Mouse (Mus musculus) lung, postnatal 25 days (tissue): Measurements from ENCODE around the gene Gm10073.
A peak's percentile ranks its signal among the peaks of the same experiment; 100 is the strongest.

Experiments used
- DNase-seq: peaks from one replicate; pipeline ENCODE4 v3.0.0; 2022; ENCODE audit warnings: low spot score

The Gm10073 gene

DNA sequence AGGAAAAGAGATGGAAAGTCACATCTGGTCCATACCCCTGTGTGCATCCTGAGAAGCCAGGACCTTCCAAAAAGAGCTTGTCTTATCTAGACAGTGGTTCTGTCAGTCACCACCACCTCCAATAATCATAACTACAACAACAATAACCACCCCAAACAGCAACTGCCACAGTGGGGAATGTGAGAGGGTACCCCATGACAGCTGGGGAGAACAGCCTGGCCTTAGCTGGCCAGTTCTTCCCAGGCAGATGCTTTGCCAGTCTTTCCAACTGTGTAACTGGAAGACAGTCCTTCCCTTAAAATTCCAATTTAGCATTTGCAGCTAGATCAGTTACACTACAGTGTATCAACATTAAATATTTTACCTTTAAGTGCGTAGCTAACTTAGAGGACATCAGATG is 22.4 kb downstream of the Gm10073 start:
- DNase-seq: no peak

DNA sequence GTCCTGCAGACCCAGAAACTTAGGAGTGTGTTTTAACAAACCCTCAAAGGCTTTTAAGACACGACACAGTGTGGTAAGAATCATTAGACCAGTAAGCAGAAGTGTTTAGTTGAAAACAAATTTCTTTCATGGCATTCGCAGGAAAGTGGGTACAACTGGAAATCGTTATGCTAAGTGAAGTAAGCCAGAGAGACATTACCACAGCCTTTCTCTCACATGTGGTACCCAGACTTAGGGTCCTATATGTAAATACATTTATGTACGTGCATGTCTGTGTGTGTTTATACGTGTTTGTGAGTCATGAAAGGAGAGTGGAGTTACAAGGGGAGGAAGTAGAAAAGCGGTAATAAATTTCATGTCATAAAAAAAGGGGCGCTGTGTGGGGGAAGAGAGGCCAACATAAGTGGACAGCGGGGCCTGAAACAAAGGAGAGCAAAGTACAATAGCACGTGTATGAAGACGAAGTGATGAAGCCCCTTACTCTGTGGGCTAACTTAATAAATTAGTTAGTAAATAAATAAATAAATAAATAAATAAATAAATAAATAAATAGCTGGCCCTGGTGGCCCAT is 24.8 kb downstream of the Gm10073 start:
- no peak for DNase-seq

DNA sequence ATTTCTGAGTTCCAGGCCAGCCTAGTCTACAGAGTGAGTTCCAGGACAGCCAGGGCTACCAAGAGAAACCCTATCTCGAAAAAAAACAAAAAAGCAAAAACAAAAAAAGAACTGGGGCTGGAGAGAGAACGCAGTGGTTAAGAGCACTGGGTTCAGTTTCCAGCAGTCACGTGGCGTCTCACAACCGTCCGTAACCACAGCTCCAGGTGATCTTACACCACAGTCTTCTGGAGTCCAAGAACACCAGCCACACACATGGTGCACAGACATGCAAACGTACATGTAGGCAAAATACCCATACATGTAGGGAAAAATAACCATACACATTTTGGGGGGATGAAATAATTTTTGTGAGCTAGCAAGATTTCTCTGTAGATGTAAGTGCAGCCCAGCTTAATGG is 26.5 kb downstream of the Gm10073 start:
- DNase-seq: no peak

DNA sequence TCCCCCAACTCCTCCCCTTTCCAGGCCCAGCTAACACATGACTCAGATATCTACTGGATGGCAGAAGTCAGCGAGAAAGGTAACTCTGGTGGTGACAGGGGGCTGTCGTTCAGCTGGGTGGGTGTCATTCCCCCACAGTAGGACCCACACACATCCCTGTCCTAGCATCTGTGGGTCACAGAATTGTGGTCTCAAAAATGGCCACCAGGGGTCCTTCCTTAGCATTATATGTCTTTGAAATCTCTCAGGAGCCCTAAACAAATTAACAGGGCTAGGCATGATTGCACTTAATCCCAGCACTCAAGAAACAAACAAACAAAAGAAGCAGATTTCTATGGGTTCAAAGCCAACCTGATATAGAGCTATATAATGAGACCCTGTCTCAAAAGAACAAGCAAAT is 28.1 kb downstream of the Gm10073 start:
- no peak for DNase-seq

DNA sequence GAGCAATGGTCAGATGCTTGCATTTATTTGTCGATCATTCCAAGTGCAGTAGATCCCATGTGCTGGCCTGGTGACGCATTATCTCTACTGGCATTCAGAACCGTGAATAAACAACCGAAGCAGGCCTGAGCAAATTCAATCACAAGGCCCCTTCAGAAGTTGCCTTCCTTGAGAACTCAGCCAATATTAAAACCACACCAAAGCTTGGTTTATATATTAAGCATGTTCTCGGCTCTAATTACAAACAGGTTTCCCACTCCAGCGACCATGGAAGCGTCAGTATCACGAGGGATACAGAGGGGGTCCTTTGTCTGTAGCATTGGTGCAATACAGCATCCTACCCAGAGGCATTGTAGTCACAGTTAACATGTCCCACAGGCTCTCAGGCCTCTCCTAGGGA is 30.2 kb downstream of the Gm10073 start:
- no peak for DNase-seq

DNA sequence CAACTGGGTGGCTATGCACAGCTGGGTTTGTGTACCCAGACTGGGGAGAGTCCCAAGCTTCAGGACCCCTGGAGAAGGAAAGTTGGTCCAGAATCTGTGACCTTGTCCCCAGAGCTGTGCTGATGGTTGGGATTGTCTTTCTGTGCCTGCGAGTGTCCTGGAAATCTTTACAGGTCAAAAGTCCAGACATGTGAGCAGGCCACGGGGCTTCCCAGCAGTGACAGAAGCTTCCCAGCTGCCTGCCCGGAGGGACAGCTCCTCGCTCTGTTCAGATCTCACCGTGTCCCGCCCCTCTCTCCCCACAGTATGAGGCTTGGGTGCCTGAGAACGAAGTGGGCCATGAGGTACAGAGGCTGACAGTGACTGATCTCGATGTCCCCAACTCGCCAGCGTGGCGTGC is 32.3 kb downstream of the Gm10073 start:
- no peak for DNase-seq

DNA sequence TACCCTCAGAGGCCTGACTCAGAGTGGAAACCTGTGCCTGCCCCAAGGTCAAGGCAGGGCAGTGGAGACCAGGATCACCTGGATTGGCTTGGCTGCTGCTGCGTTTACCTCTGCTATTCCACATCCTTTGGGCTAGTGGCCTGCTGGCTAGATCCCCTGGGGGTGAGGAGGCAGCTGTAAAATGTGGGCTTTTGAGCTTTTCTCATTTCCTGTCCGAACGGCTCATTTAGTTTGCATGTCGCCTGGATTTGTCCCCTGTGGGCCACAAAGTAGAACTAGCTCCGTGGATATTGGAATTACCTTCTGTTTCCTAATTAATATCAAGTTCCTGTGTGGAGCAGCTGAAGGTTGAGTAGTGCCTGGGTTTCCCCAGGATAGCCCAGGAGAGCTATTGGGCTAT is 34.1 kb downstream of the Gm10073 start:
- no peak for DNase-seq

DNA sequence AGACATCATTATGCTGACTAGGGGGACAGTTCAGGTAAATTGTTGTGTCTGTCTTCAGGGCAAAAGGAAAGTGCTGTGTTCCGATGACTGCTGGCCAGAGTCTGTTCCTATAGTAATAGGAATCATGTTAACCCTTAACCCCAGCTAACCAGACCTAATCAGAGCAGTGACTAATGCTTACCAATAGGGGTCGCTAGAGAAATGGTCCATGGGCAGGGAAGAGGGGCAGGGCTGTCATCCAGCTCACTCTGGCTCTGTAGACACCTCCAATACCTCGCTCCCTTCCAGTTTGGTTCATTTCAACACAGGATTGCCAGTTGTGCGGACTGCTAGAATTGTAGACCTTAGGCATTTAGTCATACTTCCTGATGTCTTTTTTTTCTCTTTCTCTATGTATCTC is 37.8 kb downstream of the Gm10073 start:
- DNase-seq: peak; percentile 6

DNA sequence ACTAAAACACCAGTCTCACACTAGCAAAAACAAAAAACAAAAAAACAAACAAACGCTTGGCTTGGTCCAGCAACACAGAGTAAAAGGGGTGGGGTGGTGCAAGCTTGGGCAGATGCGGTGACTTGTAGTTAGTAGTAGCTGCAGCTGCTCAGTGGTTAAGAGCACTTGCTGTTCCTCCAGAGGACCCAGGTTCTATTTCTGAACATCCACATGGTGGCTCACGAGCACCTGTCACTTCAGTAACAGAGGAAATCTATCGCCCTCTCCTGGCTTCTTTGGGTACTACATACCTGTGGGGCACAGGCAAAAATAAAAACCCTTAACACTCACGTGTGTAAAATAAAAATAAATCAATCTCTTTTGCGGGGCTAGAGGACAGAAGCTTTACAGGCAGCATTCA is 38.8 kb downstream of the Gm10073 start:
- DNase-seq: peak; percentile 72

DNA sequence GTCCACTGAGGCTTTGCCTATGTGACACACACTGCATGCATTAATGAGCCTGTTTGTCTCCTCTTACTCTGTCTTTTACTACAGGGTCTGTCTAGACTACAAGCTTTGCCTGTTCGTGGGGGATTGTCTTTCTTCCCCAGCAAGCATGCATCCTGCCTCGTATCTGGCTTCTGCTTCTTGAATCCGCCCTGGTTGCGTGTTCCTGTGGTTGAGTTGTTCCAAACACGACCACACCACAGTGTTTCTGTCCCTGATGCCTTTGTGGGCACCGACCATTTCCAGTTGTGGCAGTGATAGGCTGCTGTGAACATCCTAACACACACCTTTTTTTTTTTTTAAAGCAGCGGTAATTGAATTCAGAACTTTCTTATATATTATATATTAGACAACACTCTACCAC is 39.6 kb downstream of the Gm10073 start:
- no peak for DNase-seq

DNA sequence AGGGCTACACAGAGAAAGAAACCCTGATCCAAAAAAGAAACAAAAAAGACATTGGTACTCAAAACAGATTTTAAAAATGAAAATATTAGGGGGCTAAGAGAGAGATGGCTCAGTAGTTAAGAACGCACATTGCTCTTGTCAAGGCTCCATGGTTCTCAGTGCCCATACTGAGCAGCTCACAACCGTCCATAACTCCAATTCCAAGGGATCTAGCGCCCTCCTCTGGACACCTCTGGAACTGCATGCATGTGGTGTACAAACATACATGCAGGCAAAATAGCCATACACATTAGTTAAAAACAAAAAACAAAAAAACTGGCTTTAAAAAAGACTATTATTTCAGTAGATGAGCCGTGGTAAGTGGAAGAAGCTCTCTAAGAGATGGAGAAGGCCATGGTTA is 42.7 kb downstream of the Gm10073 start:
- peak; percentile 4 for DNase-seq

DNA sequence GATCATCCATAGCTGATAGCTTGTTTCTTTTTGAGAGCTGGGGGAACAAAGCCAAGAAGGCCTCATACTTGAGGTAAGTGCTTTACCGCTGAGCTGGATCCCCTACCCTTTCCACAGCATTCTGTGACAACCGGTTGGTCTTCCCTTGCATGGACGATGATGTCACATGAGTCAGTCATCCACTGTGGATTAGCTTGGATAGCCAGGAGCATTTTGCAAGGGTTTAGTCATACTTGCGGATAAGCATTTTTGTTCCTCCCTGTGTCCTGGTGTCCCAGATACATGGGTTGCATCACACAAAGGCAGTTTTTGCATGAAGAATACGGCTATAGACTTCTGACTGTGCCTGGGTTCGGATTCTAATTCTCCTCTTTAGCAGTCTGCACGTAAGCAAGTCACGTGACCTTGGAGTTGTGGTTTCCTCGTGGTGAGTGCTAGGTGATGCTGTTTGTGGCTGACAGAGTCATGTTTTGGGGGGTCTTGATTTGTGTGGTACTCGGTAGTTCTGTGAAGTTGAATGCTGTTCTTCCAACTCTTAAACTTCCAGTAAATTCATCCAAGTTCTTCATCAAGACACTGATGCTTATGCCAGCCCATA is 43.3 kb downstream of the Gm10073 start:
- DNase-seq: no peak

DNA sequence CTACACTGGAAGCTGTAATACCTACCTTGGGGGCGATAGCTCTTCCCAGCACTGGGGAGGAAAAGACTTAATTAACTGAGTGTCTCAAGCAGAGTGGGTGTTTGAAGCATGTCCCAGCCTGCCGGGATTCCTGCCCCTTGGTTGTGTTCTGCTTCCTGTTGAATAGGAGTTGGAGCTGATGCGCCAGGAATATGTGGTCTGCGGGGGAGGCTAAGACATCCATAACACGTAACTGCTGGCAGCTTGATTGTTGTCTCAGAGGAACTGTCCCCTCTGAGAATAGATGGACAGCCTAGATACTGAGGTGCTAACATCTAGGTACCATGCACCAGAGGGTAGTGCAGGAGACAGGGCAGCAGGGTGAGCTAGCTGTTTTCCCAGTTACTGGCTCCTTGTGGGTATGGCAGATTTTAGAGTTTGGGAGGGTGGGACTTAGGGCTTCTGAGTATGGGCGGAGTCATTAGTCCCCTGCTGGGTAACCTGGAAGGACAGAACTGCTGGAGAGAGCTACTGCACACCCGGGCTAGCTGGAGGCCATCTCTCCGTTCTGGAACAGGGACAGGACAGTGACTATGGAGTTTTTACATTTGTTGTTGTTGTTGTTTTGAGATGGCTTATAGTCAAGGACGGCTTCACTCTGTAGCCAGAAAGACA is 44.5 kb downstream of the Gm10073 start:
- DNase-seq: no peak

DNA sequence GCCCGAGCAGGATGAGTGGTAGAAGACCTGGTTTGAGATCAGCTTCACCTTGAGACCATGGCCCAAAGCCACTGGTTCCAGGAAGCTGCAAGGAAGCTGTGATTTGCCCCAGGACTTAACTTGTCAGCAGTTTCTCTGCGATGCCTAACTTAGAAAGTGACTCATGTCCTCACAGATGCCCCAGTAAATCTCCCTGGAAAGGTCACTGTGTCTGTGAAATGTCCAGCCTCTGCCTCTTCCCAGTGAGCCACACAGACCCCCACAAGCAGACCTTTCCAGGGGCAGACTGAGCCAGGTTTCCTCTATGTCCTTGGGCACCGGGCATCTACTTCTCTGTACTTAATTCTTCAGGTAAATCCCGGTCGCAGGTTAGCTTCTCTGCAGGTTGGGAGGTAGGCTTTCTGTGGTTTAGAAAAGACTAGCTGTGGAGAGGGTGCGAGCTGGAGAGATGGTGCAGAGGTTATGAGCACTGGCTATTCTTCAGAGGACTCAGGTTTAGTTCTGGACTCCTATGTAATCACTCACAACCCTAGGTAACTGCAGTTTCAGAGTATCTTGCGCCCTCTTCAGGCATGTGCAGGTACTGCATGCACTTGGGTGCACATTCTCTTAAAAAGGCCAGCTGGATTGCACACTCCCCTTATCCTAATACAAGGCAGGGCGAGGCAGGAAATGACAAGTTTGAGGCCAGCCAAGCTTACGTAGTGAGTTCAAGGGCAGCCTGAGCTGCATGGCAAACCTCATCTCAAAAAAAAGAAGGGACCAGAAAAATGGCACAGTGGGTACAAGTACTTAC is 45.8 kb downstream of the Gm10073 start:
- no peak for DNase-seq

DNA sequence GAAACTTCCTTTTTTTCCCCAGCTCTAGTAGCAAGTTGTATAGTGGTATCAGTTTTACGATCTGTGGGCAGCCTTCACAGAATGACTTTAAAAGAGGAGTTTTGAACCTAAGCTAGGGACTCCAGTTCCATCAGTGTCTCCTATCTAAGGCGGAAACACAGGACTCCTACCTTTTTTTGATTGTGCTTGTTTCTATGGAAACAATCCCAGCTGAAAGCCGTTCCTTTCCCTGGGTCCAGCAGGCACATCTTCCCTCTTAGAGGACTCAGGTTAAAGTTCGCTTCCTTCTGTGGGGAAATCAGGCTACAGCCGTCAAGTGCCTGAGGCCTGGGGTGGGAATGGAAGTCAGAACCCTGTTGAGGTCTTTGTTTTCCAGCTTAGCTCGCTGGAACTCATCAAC is 46.5 kb downstream of the Gm10073 start:
- no peak for DNase-seq
